9 mouse cellular contexts compared by ENCODE assay signal in genomic region chr7:75913952-75914351, GRCm38 (mm10).
DNase-seq lines count a peak whose midpoint lies in the region; ATAC-seq and TF ChIP-seq lines count a peak whose summit lies in the region.
"Had no signal": no experiment of that assay in that cellular context is flagged by ENCODE, and none has a peak within 500 bp of the region (broad histone marks: within the 10 kb centered on the region; RNA-seq: fewer than 3 reads in every experiment).

No protein-coding gene starts in this region.

- no peak overlapping the region for H3K4me2 ChIP-seq in heart, embryonic 15.5 days
- no peak overlapping the region for H3K4me2 ChIP-seq in liver, embryonic 14.5 days (ENCODE audit: low read depth)
- H3K4me2 ChIP-seq in neural tube, embryonic 11.5 days (ENCODE audit: low read depth): no peak overlapping the region
- no peak overlapping the region for H3K4me2 ChIP-seq in stomach, embryonic 15.5 days

- 3% methylated on average over 7 of the region's 7 CpGs for WGBS in forebrain, embryonic 10.5 days
- 2% methylated on average over 7 of the region's 7 CpGs for WGBS in heart, embryonic 15.5 days
- 4% methylated on average over 7 of the region's 7 CpGs for WGBS in liver, embryonic 14.5 days (ENCODE audit: insufficient replicate concordance)
- 2% methylated on average over 7 of the region's 7 CpGs for WGBS in neural tube, embryonic 11.5 days
- 4% methylated on average over 7 of the region's 7 CpGs for WGBS in stomach, embryonic 15.5 days

- peaks cover 13% of the 10 kb centered on the region for H3K4me1 ChIP-seq in forebrain, embryonic 10.5 days
- H3K4me1 ChIP-seq in heart, embryonic 15.5 days (replicated peaks): 0 out of 2 replicates have a peak, but pooled peaks cover 4% of the 10 kb centered on the region
- no peaks in the 10 kb centered on the region for H3K4me1 ChIP-seq in liver, embryonic 14.5 days (replicated peaks; ENCODE audit: control insufficient read depth in 2 of 2, insufficient read depth in 2 of 2, low read length in 1 of 2)
- no peaks in the 10 kb centered on the region for H3K4me1 ChIP-seq in neural tube, embryonic 11.5 days (ENCODE audit: control insufficient read depth, insufficient read depth, low read length)
- H3K4me1 ChIP-seq in stomach, embryonic 15.5 days: no peaks in the 10 kb centered on the region

- TF ChIP-seq CTCF in liver, embryonic 14.5 days (IDR thresholded peaks at IDR 0.05; ENCODE audit: low read depth): peak; percentile 95

- H3K9me3 ChIP-seq in forebrain, embryonic 10.5 days: no peaks in the 10 kb centered on the region
- H3K9me3 ChIP-seq in heart, embryonic 15.5 days (replicated peaks): no peaks in the 10 kb centered on the region
- H3K9me3 ChIP-seq in liver, embryonic 14.5 days (ENCODE audit: control insufficient read depth, low read length): no peaks in the 10 kb centered on the region
- no peaks in the 10 kb centered on the region for H3K9me3 ChIP-seq in neural tube, embryonic 11.5 days (ENCODE audit: control insufficient read depth, low read length)
- H3K9me3 ChIP-seq in stomach, embryonic 15.5 days: no peaks in the 10 kb centered on the region

- ATAC-seq in CD4-positive, CD25-positive, alpha-beta regulatory T cell, adult 4 months: peak; percentile 47
- ATAC-seq in heart, embryonic 15.5 days (replicated peaks; ENCODE audit: insufficient number of reproducible peaks, insufficient read depth, low FRiP score, low read depth): peak; percentile 40
- no peak for ATAC-seq in liver, embryonic 14.5 days (ENCODE audit: insufficient read depth)
- ATAC-seq in neural tube, embryonic 11.5 days (ENCODE audit: insufficient read depth, low FRiP score, low TSS enrichment): peak; percentile 89
- peak; percentile 61 for ATAC-seq in stomach, embryonic 15.5 days (ENCODE audit: insufficient read depth, low FRiP score, low read depth)

- no peak overlapping the region for H3K4me3 ChIP-seq in forebrain, embryonic 10.5 days
- H3K4me3 ChIP-seq in heart, embryonic 15.5 days: no peak overlapping the region
- H3K4me3 ChIP-seq in liver, embryonic 14.5 days (ENCODE audit: insufficient read depth in 1 of 2, low read depth in 2 of 2, low read length in 2 of 2): no peak overlapping the region
- H3K4me3 ChIP-seq in neural tube, embryonic 11.5 days (ENCODE audit: low read depth, low read length): no peak overlapping the region
- H3K4me3 ChIP-seq in stomach, embryonic 15.5 days (replicated peaks): no peak overlapping the region
- H3K4me3 ChIP-seq: erythroblast, embryonic 14.5 days had no signal

- H3K27me3 ChIP-seq in forebrain, embryonic 10.5 days (ENCODE audit: poor library complexity, severe bottlenecking): no peaks in the 10 kb centered on the region
- H3K27me3 ChIP-seq in heart, embryonic 15.5 days: no peaks in the 10 kb centered on the region
- H3K27me3 ChIP-seq in liver, embryonic 14.5 days (ENCODE audit: control insufficient read depth, insufficient read depth, low read length): no peaks in the 10 kb centered on the region
- no peaks in the 10 kb centered on the region for H3K27me3 ChIP-seq in neural tube, embryonic 11.5 days (ENCODE audit: control insufficient read depth, insufficient read depth, low read length)
- H3K27me3 ChIP-seq in stomach, embryonic 15.5 days (replicated peaks): 0 out of 2 replicates have a peak, but pooled peaks cover 2% of the 10 kb centered on the region

- TF ChIP-seq EP300 in liver, embryonic 14.5 days (IDR thresholded peaks at IDR 0.05; ENCODE audit: low read depth): no peak

- DNase-seq in c-Kit-negative CD71-positive TER-119-positive erythroid progenitor cells, embryonic 14.5 days (ENCODE audit: low read depth, low spot score): peak; percentile 33
- DNase-seq in forebrain, embryonic 10.5 days (ENCODE audit: extremely low spot score, low spot score): peak; percentile 88
- DNase-seq in kidney, postnatal 10 days: peak; percentile 83
- DNase-seq in liver, embryonic 14.5 days (ENCODE audit: low read depth in 3 of 3, low spot score in 3 of 3): peak; percentile 13 to 33 (median 20)
- DNase-seq in neural tube, embryonic 11.5 days (ENCODE audit: low spot score): peak; percentile 91

- no peaks in the 10 kb centered on the region for H3K36me3 ChIP-seq in forebrain, embryonic 10.5 days (replicated peaks)
- no peaks in the 10 kb centered on the region for H3K36me3 ChIP-seq in heart, embryonic 15.5 days
- H3K36me3 ChIP-seq in liver, embryonic 14.5 days (replicated peaks; ENCODE audit: control insufficient read depth, insufficient read depth, low read depth): no peaks in the 10 kb centered on the region
- no peaks in the 10 kb centered on the region for H3K36me3 ChIP-seq in neural tube, embryonic 11.5 days (ENCODE audit: control insufficient read depth, insufficient read depth, low read length)
- no peaks in the 10 kb centered on the region for H3K36me3 ChIP-seq in stomach, embryonic 15.5 days

- H3K27ac ChIP-seq in forebrain, embryonic 10.5 days: peak overlapping the region; percentile 35; the same call in 1 of the 2 replicates
- no peak overlapping the region for H3K27ac ChIP-seq in heart, embryonic 15.5 days
- no peak overlapping the region for H3K27ac ChIP-seq in liver, embryonic 14.5 days
- no peak overlapping the region for H3K27ac ChIP-seq in neural tube, embryonic 11.5 days (ENCODE audit: low read depth, low read length)
- H3K27ac ChIP-seq in stomach, embryonic 15.5 days: no peak overlapping the region

- no peak overlapping the region for H3K9ac ChIP-seq in heart, embryonic 15.5 days
- no peak overlapping the region for H3K9ac ChIP-seq in liver, embryonic 14.5 days (replicated peaks)
- H3K9ac ChIP-seq in neural tube, embryonic 11.5 days (ENCODE audit: low read length): no peak overlapping the region
- H3K9ac ChIP-seq in stomach, embryonic 15.5 days: no peak overlapping the region

Comparison
In these comparisons a context has a peak if more than half of its experiments do, and no peak if none do; other contexts are left out.
1. DNase-seq: peak in every context shown above with its lines; median percentile 91 in neural tube, embryonic 11.5 days; 88 in forebrain, embryonic 10.5 days; 83 in kidney, postnatal 10 days; 33 in c-Kit-negative CD71-positive TER-119-positive erythroid progenitor cells, embryonic 14.5 days; 20 in liver, embryonic 14.5 days.